Mouse (Mus musculus) skeletal muscle tissue, adult 2 months (tissue): ENCODE data around the gene Lrfn2.
A peak's percentile ranks its signal among the peaks of the same experiment; 100 is the strongest.

Source experiments
- DNase-seq: peaks from one replicate; pipeline ENCODE4 v3.0.0-alpha.2; 2012; ENCODE audit warnings: low read depth, low spot score

Lrfn2 gene

GRCm38 (mm10) chr17:48931621-48932405 lies at the start of gene Lrfn2:
TSS of gene Lrfn2 (plus strand) at chr17:48932379.
- DNase-seq, result peak; percentile 31

- DNase-seq, result peak; percentile 1
These were observed 44.5 kb upstream of the Lrfn2 start for GRCm38 (mm10) chr17:48887472-48888385.

GRCm38 (mm10) chr17:48905286-48906040 lies 26.7 kb upstream of the Lrfn2 start:
- no peak for DNase-seq

GRCm38 (mm10) chr17:48913437-48913836 lies 18.7 kb upstream of the Lrfn2 start:
- no peak for DNase-seq

GRCm38 (mm10) chr17:48917411-48917810 lies 14.8 kb upstream of the Lrfn2 start:
- no peak for DNase-seq

GRCm38 (mm10) chr17:48918458-48918857 lies 13.7 kb upstream of the Lrfn2 start:
- no peak for DNase-seq

- no peak for DNase-seq
These were observed 9.3 kb upstream of the Lrfn2 start for GRCm38 (mm10) chr17:48922905-48923304.

- no peak for DNase-seq
These were observed 6.8 kb upstream of the Lrfn2 start for GRCm38 (mm10) chr17:48925426-48925825.

GRCm38 (mm10) chr17:48930994-48931393 lies 1.2 kb upstream of the Lrfn2 start:
- DNase-seq, result no peak

GRCm38 (mm10) chr17:48932406-48932906 lies 277 bp downstream of the Lrfn2 start:
- DNase-seq, result no peak

- no peak for DNase-seq
These were observed 737 bp downstream of the Lrfn2 start for GRCm38 (mm10) chr17:48932916-48933315.

GRCm38 (mm10) chr17:48935201-48935600 lies 3.0 kb downstream of the Lrfn2 start:
- DNase-seq, result peak; percentile 5

- DNase-seq, result no peak
These were observed 4.4 kb downstream of the Lrfn2 start for GRCm38 (mm10) chr17:48936445-48937141.

- DNase-seq, result peak; percentile 8
These were observed 6.6 kb downstream of the Lrfn2 start for GRCm38 (mm10) chr17:48938711-48939220.

- no peak for DNase-seq
These were observed 14.1 kb downstream of the Lrfn2 start for GRCm38 (mm10) chr17:48946315-48946714.

GRCm38 (mm10) chr17:48946765-48947164 lies 14.6 kb downstream of the Lrfn2 start:
- no peak for DNase-seq

- no peak for DNase-seq
These were observed 19.1 kb downstream of the Lrfn2 start for GRCm38 (mm10) chr17:48951250-48951649.

GRCm38 (mm10) chr17:48956033-48956631 lies 24.0 kb downstream of the Lrfn2 start:
- no peak for DNase-seq

- peak; percentile 62 for DNase-seq
These were observed 28.1 kb downstream of the Lrfn2 start for GRCm38 (mm10) chr17:48960161-48960698.

- DNase-seq, result no peak
These were observed 30.5 kb downstream of the Lrfn2 start for GRCm38 (mm10) chr17:48962646-48963045.
